Mouse (Mus musculus) leukemia stem cell, adult 10-12 weeks (primary cell): ENCODE data around the gene Vmn2r46. TPM values are rescaled to one million over a fixed set of nuclear protein-coding genes. Genes with fewer than 3 reads are reported as not detected.

Experiments used
- polyA plus RNA-seq: library from polyadenylated mRNA; stranded (reverse); fragments of >175 nt; gene quantifications from 2 replicates; pipeline ENCODE4 v1.2.3, GENCODE M21; 2012; ENCODE audit warnings: low replicate concordance

The Vmn2r46 gene
- polyA plus RNA-seq = not detected in 2 replicates

GRCm38 (mm10) chr7:9770471-9770870 is at the start of gene Vmn2r46:
Vmn2r46 (minus strand) TSS chr7:9770571.

Other genes with a start within 250 kb of the Vmn2r46 start
- not detected in 2 replicates for gene Vmn2r47, start 70.8 kb upstream of the Vmn2r46 start, polyA plus RNA-seq
- not detected in 2 replicates for gene Vmn2r48, start 183.0 kb upstream of the Vmn2r46 start, polyA plus RNA-seq
- gene Vmn2r49, start 221.7 kb upstream of the Vmn2r46 start, polyA plus RNA-seq = not detected in 2 replicates